Mouse (Mus musculus) CD4-positive helper T cell, adult 2 months (primary cell): ENCODE measurements around the gene Lage3.
"Not testable (repeated sequence)": the region's sequence is repeated elsewhere in the genome, so short reads cannot be mapped to it uniquely, and the experiment has no call there.

Source experiments
- DNase-seq: peaks from one replicate; pipeline ENCODE4 v3.0.0-alpha.2; 2012; ENCODE audit warnings: low read depth, missing footprints, low spot score

Gene Lage3

GRCm38 (mm10) chrX:74353467-74353770 lies at the start of gene Lage3:
Gene Lage3 (minus strand): TSS chrX:74353618.
- DNase-seq, result peak; percentile 86

- DNase-seq, result no peak
These were observed 46.7 kb upstream of the Lage3 start for GRCm38 (mm10) chrX:74400136-74400535.

- peak; percentile 94 for DNase-seq
These were observed 39.4 kb upstream of the Lage3 start, which contains the start of the genes Fam3a and Ikbkg for GRCm38 (mm10) chrX:74392535-74393443. Gene Fam3a (minus strand): TSS chrX:74393272. Gene Ikbkg (plus strand): TSS chrX:74393290.

GRCm38 (mm10) chrX:74388153-74388552 lies 34.7 kb upstream of the Lage3 start:
- no peak for DNase-seq

- no peak for DNase-seq
These were observed 31.0 kb upstream of the Lage3 start for GRCm38 (mm10) chrX:74384451-74384850.

GRCm38 (mm10) chrX:74372888-74373549 lies 19.6 kb upstream of the Lage3 start, which contains the start of the genes Ubl4a and Slc10a3:
Gene Ubl4a (minus strand): TSS chrX:74373218.
Gene Slc10a3 (minus strand): TSS chrX:74373349.
- peak; percentile 93 for DNase-seq

- DNase-seq, result peak; percentile 73
These were observed 14.9 kb upstream of the Lage3 start for GRCm38 (mm10) chrX:74368209-74368909.

GRCm38 (mm10) chrX:74367512-74367911 lies 14.1 kb upstream of the Lage3 start:
- no peak for DNase-seq

- no peak for DNase-seq
These were observed 5.8 kb upstream of the Lage3 start for GRCm38 (mm10) chrX:74359171-74359570.

GRCm38 (mm10) chrX:74357069-74357468 lies 3.7 kb upstream of the Lage3 start:
- DNase-seq, result not testable (repeated sequence)

- DNase-seq, result no peak
These were observed 562 bp downstream of the Lage3 start for GRCm38 (mm10) chrX:74352645-74353466.

- DNase-seq, result no peak
These were observed 23.1 kb downstream of the Lage3 start for GRCm38 (mm10) chrX:74330166-74330930.

- DNase-seq, result no peak
These were observed 24.2 kb downstream of the Lage3 start for GRCm38 (mm10) chrX:74329215-74329671.

GRCm38 (mm10) chrX:74328725-74329161 lies 24.7 kb downstream of the Lage3 start, which contains the start of gene Plxna3:
Gene Plxna3 (plus strand): TSS chrX:74329066.
- peak; percentile 73 for DNase-seq

- DNase-seq, result peak; percentile 93
These were observed 40.6 kb downstream of the Lage3 start, which contains the start of gene Fam50a for GRCm38 (mm10) chrX:74312540-74313464. Gene Fam50a (plus strand): TSS chrX:74313033.

- DNase-seq, result peak; percentile 92
These were observed 48.3 kb downstream of the Lage3 start, which contains the start of gene Gdi1 for GRCm38 (mm10) chrX:74304867-74305700. Gene Gdi1 (plus strand): TSS chrX:74304998.
